Mouse (Mus musculus) ES-Bruce4 (cell line): ENCODE results near the gene Defb28.

Source experiments
- CTCF ChIP-seq: IDR thresholded peaks from one replicate; pipeline ENCODE4 v1.8.1; 2011; ENCODE audit warnings: low read depth, low read length
- POLR2A ChIP-seq: IDR thresholded peaks from one replicate; pipeline ENCODE4 v1.8.1; 2011; ENCODE audit warnings: low read length; ENCODE audit not compliant: insufficient read depth

DNA sequence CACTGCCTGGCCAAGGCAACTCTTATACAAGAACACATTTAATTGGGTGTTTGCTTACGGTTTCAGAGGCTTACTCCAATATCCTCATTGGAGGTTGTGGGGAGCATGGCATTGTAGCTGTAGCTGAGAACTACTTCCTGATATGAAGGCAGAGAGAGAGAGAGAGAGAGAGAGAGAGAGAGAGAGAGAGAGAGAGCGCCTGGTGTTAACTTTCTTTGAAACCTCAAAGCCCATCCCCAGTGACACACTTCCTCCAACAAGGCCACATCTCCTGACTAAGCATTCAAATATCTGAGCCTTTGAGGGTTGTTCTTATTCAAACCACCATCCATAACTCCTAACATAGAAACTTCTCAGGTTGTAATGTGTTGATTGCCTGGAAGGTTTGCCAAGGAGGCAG, 14.1 kb upstream of the Defb28 start:
- no peak for TF ChIP-seq CTCF
- TF ChIP-seq POLR2A: no peak
